Mouse (Mus musculus) kidney, embryonic 15.5 days (tissue): ENCODE measurements around the gene Serpina1e. TPM values are rescaled to one million over a fixed set of nuclear protein-coding genes. Genes with fewer than 3 reads are reported as not detected.
"Not testable (repeated sequence)": the region's sequence is repeated elsewhere in the genome, so short reads cannot be mapped to it uniquely, and the experiment has no call there.

Source experiments
- ATAC-seq: fragments of 200-750 bp; cut with Nextera tagmentation; replicated peaks from 2 replicates; pipeline ENCODE4 v1.8.0; 2017; ENCODE audit warnings: moderate TSS enrichment; ENCODE audit not compliant: low FRiP score
- H3K27ac ChIP-seq: fragments of 300-500 bp; sonication (generic); 2 replicates; pipeline ENCODE4 v1.5.1; 2015; ENCODE audit warnings: mild to moderate bottlenecking, inconsistent platforms
- H3K27me3 ChIP-seq: fragments of 300-500 bp; sonication (generic); 2 replicates; pipeline ENCODE4 v1.6.1; 2015; ENCODE audit warnings: inconsistent platforms
- H3K36me3 ChIP-seq: fragments of 300-500 bp; sonication (generic); 2 replicates; pipeline ENCODE4 v1.6.1; 2015; ENCODE audit warnings: inconsistent platforms
- H3K4me1 ChIP-seq: fragments of 300-500 bp; sonication (generic); 2 replicates; pipeline ENCODE4 v1.6.1; 2015; ENCODE audit warnings: inconsistent platforms
- H3K4me2 ChIP-seq: fragments of 300-500 bp; sonication (generic); 2 replicates; pipeline ENCODE4 v1.6.1; 2015; ENCODE audit warnings: moderate library complexity, mild to moderate bottlenecking, inconsistent platforms
- H3K4me3 ChIP-seq: fragments of 300-500 bp; sonication (generic); replicated peaks from 2 replicates; pipeline ENCODE4 v1.5.1; 2015; ENCODE audit warnings: mild to moderate bottlenecking, inconsistent platforms
- H3K9ac ChIP-seq: fragments of 300-500 bp; sonication (generic); 2 replicates; pipeline ENCODE4 v1.6.1; 2015; ENCODE audit warnings: mild to moderate bottlenecking, inconsistent platforms
- H3K9me3 ChIP-seq: fragments of 300-500 bp; sonication (generic); replicated peaks from 2 replicates; pipeline ENCODE4 v1.6.1; 2016; ENCODE audit warnings: inconsistent platforms
- WGBS: fragments of 180-500 bp; shearing (Covaris S2); methylation state at CpG from one replicate; pipeline ENCODE4 v1.1.7; 2015; ENCODE audit warnings: mixed read lengths; 5-methylcytosine and 5-hydroxymethylcytosine counted together
- polyA plus RNA-seq: library from polyadenylated mRNA; unstranded; fragments of >200 nt; fragmentation: Nextera tagmentation; extraction: Ambion mirVana; gene quantifications from 2 replicates; pipeline ENCODE4 v1.2.1, GENCODE M21; 2015

The Serpina1e gene
- polyA plus RNA-seq, 1 experiment from 2014 or later: 2.7 TPM

GRCm38 (mm10) chr12:103961716-103962115 lies 2.9 kb upstream of the Serpina1e start:
- H3K4me3 ChIP-seq: no peak overlapping the region
- 0 out of 2 replicates have a peak, but pooled peaks cover 4% of the 10 kb centered on the region for H3K4me1 ChIP-seq
- H3K9ac ChIP-seq: no peak overlapping the region
- no peak overlapping the region for H3K27ac ChIP-seq
- 100% methylated on average over 1 of the region's 1 CpGs for WGBS
- H3K27me3 ChIP-seq: no peaks in the 10 kb centered on the region
- no peak for ATAC-seq
- H3K4me2 ChIP-seq: no peak overlapping the region
- H3K36me3 ChIP-seq: no peaks in the 10 kb centered on the region
- no peaks in the 10 kb centered on the region for H3K9me3 ChIP-seq

DNA sequence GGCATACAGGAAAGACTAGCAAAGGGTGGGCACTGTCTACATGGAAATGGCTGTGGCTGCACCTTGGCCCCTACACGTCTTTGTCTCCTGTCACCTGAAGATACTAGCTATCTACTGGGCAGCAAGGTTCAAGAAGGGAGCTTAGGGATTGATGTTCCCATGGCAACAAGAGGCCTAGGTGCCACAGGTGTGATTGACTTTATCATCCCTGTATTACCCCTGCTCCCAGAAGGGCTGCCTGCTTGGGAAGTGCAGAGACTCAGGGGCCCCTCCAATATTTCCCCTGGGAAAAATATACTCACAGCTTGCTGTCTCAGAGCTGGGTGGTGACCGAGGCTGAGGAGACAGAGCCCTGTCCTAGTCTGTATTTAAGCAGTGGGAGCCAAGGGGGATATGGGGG lies 2.2 kb downstream of the Serpina1e start:
- H3K9me3 ChIP-seq, H3K4me2 ChIP-seq, H3K36me3 ChIP-seq, H3K9ac ChIP-seq, H3K27ac ChIP-seq, ATAC-seq, H3K4me1 ChIP-seq, H3K27me3 ChIP-seq, H3K4me3 ChIP-seq: not testable (repeated sequence)
- 72% methylated on average over 2 of the region's 2 CpGs for WGBS

- H3K9ac ChIP-seq, H3K27ac ChIP-seq, H3K9me3 ChIP-seq, H3K36me3 ChIP-seq, H3K4me3 ChIP-seq, H3K4me2 ChIP-seq, H3K4me1 ChIP-seq, ATAC-seq, H3K27me3 ChIP-seq: not testable (repeated sequence)
- 84% methylated on average over 3 of the region's 3 CpGs for WGBS
Observed at GRCm38 (mm10) chr12:103952972-103953371, 5.8 kb downstream of the Serpina1e start.

GRCm38 (mm10) chr12:103946243-103946642 lies 12.5 kb downstream of the Serpina1e start:
- no peaks in the 10 kb centered on the region for H3K36me3 ChIP-seq
- H3K4me2 ChIP-seq: no peak overlapping the region
- no peak overlapping the region for H3K27ac ChIP-seq
- no peaks in the 10 kb centered on the region for H3K9me3 ChIP-seq
- no peak overlapping the region for H3K9ac ChIP-seq
- H3K4me3 ChIP-seq: no peak overlapping the region
- no peaks in the 10 kb centered on the region for H3K27me3 ChIP-seq
- ATAC-seq: no peak
- no peaks in the 10 kb centered on the region for H3K4me1 ChIP-seq
- WGBS: 93% methylated on average over 4 of the region's 4 CpGs

DNA sequence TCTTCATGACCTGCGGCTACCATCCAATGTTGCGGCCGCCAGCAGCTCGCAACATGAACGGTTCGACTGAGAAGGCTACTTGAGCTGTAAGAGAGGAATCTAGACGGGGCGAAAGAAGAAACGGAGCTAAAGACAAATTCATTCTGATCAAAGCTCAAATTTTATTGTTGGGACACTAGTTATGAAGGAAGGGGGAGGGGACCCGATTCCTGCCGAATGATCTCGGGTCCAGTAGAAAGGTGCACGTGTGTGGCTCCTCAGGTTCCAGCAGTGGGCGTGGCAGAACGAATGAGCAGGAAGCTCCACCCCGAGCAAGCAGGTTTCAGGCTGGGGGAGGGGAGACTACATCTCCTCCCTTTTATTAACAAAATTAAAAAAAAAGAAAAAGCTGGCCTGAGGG lies 49.6 kb downstream of the Serpina1e start:
- H3K9ac ChIP-seq, H3K4me2 ChIP-seq, H3K4me3 ChIP-seq, ATAC-seq, H3K27me3 ChIP-seq, H3K36me3 ChIP-seq, H3K4me1 ChIP-seq, H3K27ac ChIP-seq, H3K9me3 ChIP-seq: not testable (repeated sequence)
- 91% methylated on average over 12 of the region's 16 CpGs for WGBS

- not testable (repeated sequence) for H3K9ac ChIP-seq, H3K27ac ChIP-seq, H3K4me3 ChIP-seq, H3K27me3 ChIP-seq, ATAC-seq, H3K9me3 ChIP-seq, H3K4me1 ChIP-seq, H3K4me2 ChIP-seq, H3K36me3 ChIP-seq
- 50% methylated on average over 1 of the region's 1 CpGs for WGBS
Observed at GRCm38 (mm10) chr12:103907746-103908145, 51.0 kb downstream of the Serpina1e start.

DNA sequence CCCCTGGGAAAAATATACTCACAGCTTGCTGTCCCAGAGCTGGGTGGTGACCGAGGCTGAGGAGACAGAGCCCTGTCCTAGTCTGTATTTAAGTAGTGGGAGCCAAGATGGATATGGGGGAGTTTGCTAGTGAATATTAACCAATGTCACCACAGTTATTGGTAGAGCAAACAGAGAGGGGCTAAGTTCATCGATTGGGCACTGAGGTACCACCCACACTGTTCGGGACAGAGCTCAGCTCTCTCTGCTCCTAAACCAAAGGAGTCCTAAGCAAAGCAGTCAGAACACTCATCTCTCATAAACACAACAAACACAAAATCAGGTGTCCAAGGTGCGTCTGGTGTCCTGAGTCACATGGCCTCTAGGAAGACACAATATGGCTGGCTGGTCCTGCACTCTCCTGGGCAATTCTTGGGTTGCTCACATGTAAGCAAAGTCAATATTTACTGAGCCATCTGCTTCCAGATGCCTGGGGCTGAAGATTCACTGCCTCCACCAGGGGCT lies 53.9 kb downstream of the Serpina1e start, which contains the start of gene Serpina1c:
Serpina1c (minus strand) TSS at position 51 of the 504 bp plus-strand sequence.
- WGBS: 87% methylated on average over 4 of the region's 4 CpGs
- not testable (repeated sequence) for H3K27me3 ChIP-seq, H3K27ac ChIP-seq, H3K4me2 ChIP-seq, ATAC-seq, H3K4me1 ChIP-seq, H3K9me3 ChIP-seq, H3K9ac ChIP-seq, H3K4me3 ChIP-seq, H3K36me3 ChIP-seq

GRCm38 (mm10) chr12:103901929-103902328 lies 56.8 kb downstream of the Serpina1e start:
- not testable (repeated sequence) for H3K4me3 ChIP-seq, H3K27me3 ChIP-seq, H3K4me1 ChIP-seq, H3K9me3 ChIP-seq, ATAC-seq, H3K9ac ChIP-seq, H3K36me3 ChIP-seq, H3K27ac ChIP-seq, H3K4me2 ChIP-seq
- WGBS: 78% methylated on average over 3 of the region's 3 CpGs

Other genes starting within 250 kb of the Serpina1e start
- gene Serpina1d, start 185.4 kb downstream of the Serpina1e start, polyA plus RNA-seq: 1.7 and 5.0 TPM in 2 replicates
- 8.4 and 14.2 TPM in 2 replicates for gene Serpina1b, start 128.6 kb downstream of the Serpina1e start, polyA plus RNA-seq
- 13.3 and 18.7 TPM in 2 replicates for gene Serpina1a, start 95.4 kb downstream of the Serpina1e start, polyA plus RNA-seq
- gene Serpina1c, start 54.1 kb downstream of the Serpina1e start, polyA plus RNA-seq: 2.3 and 2.6 TPM in 2 replicates
- gene Serpina11, start 31.0 kb upstream of the Serpina1e start, polyA plus RNA-seq: 0.50 TPM in 1 of 2 replicates, not detected in the other
- not detected in 2 replicates for gene Serpina9, start 54.8 kb upstream of the Serpina1e start, polyA plus RNA-seq
- not detected in 2 replicates for gene Serpina12, start 85.5 kb upstream of the Serpina1e start, polyA plus RNA-seq
- not detected in 2 replicates for gene Serpina5, start 142.1 kb upstream of the Serpina1e start, polyA plus RNA-seq
- not detected in 2 replicates for gene Serpina3a, start 153.7 kb upstream of the Serpina1e start, polyA plus RNA-seq
- 0.08 and 0.14 TPM in 2 replicates for gene Serpina3b, start 169.0 kb upstream of the Serpina1e start, polyA plus RNA-seq
- not detected in 2 replicates for gene Serpina3c, start 194.9 kb upstream of the Serpina1e start, polyA plus RNA-seq